Mouse (Mus musculus) lung, postnatal 4 days (tissue): ENCODE results near the gene Zdhhc14.

Experiments
- DNase-seq, 2 experiments: peaks; one replicate each; pipeline ENCODE4 v3.0.0; 2021

Gene Zdhhc14

GRCm38 (mm10) chr17:5491801-5492745 lies at the start of gene Zdhhc14:
Zdhhc14 (plus strand) TSS chr17:5492557.
- DNase-seq, result peak; percentile 91 to 95

DNA sequence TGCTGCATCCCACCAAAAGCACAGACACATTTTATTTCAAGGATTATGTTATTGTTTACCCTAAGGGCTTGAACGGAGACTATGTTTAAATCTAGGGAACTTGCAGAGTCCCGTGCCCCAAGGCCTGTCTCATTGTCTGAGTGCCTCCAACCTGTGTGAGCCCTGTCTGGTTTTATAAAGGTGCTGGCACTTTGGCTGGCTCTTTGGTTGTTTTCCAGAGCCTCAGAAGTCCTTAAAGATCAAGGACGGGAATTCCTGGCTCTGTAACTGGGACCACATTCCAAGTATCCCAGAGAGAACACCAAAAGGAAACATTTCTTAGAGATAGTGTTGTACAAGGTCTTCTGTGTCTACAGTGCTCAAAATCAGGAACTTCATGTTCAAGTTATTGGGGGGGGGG lies 49.1 kb upstream of the Zdhhc14 start:
- no peak for DNase-seq

GRCm38 (mm10) chr17:5443751-5444150 lies 48.6 kb upstream of the Zdhhc14 start:
- peak; percentile 61 to 65 for DNase-seq

DNA sequence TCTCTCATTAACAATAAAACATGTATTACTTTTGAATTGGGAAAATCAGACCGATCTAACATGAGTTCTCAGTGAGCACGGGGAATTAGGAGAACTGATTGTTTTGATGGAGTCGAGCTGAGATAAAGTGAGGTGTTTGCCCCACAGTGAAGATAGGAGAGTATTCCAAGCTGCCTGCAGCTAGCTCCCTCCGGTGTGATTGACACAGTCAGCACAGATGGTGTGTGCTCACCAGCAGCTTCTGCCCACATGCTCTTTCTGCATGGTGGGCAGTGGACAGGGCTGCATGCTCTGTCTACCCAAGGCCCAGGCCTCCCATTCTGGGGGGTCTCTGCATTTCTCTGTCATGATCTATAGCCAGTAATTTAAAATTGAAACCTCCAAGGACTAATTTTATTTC lies 38.7 kb upstream of the Zdhhc14 start:
- no peak for DNase-seq

DNA sequence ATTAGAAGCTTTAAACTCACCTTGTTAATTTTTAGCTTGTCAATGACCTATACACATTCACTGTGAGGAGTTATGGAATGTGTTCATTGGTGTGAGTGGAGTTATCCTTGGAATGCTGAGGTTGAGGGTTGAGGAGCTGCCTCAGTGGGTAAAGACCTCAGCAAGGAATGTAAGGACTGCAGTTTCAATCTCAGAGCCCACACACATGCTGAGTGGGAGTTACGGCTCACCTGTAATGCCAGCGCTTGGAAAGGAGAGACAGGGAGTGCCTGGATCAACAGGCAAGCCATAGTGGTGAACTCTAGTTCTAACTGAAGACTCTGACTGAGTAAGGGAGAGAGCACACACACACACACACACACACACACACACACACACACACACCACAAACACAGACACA lies 28.4 kb upstream of the Zdhhc14 start:
- peak in 1 of 2 experiments; percentile 27 for DNase-seq

GRCm38 (mm10) chr17:5466736-5467135 lies 25.6 kb upstream of the Zdhhc14 start:
- no peak for DNase-seq

GRCm38 (mm10) chr17:5467177-5467576 lies 25.2 kb upstream of the Zdhhc14 start:
- no peak for DNase-seq

DNA sequence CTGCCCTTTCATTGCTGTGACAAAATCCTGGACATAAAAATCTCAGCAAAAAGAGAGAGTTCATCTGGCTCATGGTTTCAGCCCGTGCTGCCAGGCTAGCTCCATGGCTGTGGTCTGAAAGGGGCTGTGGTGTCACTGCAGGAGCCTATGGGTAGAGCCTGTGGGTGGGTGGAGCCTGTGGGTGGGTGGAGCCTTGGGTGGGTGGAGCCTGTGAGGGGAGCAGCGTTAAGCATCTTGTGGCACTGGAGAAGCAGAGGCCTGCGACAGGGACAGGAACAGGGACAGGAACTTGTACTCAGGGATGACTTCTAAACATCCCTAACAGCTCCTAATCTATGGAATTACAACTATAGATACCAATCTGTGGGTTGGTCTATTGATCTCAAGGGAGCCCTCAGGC lies 20.1 kb upstream of the Zdhhc14 start:
- no peak for DNase-seq

- DNase-seq, result no peak
These were observed 16.2 kb upstream of the Zdhhc14 start for GRCm38 (mm10) chr17:5475960-5476725.

- DNase-seq, result no peak
These were observed 8.9 kb upstream of the Zdhhc14 start for GRCm38 (mm10) chr17:5483456-5483855.

DNA sequence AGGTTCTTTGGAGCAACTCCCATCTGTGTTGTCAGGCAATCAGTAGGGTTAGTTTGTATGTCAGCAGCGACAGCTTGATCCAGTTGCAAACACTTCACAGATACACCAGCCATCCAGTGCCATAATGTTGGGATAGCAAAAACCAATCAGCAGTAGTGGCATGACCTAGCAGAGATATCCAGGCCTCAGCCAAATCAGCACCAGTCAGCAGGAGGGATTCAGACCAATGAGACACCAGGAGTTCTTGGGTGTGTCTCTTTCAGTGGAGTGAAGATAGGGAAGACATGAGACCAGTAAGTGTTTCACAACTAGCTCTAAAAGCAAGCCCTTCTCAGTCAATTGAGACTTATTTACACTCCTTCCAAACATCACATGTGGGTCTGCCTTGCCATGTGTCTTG lies 7.7 kb upstream of the Zdhhc14 start:
- DNase-seq, result no peak

DNA sequence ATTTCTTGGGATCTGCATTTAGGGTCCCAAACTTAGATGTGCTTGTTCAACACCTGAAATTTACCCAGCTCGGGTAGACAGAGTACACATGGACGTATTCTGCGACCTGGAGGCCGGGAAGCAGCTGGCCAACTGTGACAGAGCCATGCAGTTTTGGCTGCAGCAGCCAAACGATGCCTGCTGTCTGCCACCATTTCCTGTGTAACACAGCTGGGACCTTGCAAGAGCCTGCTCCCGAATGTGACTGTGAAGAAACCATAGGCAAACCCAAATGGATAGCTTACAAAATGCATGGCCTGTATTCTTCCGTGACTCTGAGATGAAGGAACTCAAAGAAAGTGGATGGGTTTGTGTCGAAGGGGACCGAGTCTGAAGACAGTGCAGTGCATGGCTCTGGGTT lies 4.2 kb upstream of the Zdhhc14 start:
- peak in 1 of 2 experiments; percentile 29 for DNase-seq

- DNase-seq, result no peak
These were observed 2.0 kb upstream of the Zdhhc14 start for GRCm38 (mm10) chr17:5490351-5490750.

GRCm38 (mm10) chr17:5491031-5491800 lies 1.1 kb upstream of the Zdhhc14 start:
- DNase-seq, result peak; percentile 90 to 91

DNA sequence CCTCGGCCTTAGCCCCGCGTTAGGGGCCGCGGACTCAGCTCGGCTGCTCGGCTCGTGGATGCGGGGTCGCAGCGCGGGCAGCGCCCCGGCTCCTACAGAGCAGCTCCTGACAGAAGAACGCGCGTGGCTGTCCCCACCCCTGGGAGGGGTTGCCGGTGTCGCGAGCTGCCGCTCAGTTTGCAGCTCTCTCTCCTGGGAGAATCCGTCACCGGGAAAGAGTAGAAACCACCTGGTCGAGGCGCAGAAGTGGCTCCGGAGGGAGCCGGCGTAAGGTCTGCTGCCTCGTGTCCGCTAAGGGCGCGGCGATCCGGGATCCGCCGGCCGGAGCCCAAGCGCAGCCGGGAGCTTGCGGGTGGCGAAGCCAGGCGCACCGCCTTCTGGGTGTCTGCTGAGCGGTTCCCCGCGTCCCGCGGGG lies 396 bp downstream of the Zdhhc14 start:
- DNase-seq, result no peak

GRCm38 (mm10) chr17:5493161-5493771 lies 909 bp downstream of the Zdhhc14 start:
- DNase-seq, result peak in 1 of 2 experiments; percentile 45

DNA sequence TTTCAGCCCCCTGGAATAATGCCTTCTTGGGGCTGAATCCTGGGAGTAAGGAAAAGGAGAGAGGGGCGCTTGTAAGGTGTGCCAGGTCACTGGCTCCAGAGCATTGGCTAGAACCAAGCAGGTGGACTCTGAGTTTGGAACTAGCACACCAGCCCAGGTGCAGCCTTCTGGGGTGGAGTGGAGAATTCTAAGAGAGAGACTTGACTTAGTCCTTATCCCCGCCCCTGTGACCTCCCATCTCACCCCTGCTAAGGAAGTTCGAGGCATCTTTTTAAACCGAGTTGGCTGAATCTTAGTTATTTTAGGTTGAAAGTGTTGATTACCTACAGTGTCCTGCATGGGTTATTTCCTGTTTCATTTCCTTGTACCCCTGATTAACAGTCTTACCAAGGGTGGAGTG lies 1.5 kb downstream of the Zdhhc14 start:
- DNase-seq, result no peak

GRCm38 (mm10) chr17:5494832-5495231 lies 2.5 kb downstream of the Zdhhc14 start:
- DNase-seq, result no peak

- no peak for DNase-seq
These were observed 5.3 kb downstream of the Zdhhc14 start for GRCm38 (mm10) chr17:5497695-5498094.

DNA sequence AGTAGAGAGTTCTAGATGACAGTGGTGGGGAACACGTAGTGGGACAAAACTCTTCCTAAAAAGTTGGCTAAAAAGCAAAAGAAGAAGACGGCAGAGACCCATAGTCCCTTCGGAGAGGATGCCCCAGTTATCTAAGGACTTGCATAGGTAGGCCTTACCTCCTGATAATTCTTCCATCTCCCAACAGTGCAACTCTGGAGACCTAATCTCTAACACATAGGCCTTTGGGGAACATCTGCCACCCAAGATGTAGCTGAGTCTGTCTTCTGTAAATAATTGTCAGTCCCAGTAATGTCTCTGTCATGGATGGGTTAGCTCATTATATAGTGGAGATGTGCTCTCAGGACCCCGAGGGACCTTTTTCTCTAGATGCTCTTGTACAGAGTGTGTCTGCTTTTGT lies 6.6 kb downstream of the Zdhhc14 start:
- DNase-seq, result no peak

GRCm38 (mm10) chr17:5503981-5504760 lies 11.8 kb downstream of the Zdhhc14 start:
- no peak for DNase-seq

DNA sequence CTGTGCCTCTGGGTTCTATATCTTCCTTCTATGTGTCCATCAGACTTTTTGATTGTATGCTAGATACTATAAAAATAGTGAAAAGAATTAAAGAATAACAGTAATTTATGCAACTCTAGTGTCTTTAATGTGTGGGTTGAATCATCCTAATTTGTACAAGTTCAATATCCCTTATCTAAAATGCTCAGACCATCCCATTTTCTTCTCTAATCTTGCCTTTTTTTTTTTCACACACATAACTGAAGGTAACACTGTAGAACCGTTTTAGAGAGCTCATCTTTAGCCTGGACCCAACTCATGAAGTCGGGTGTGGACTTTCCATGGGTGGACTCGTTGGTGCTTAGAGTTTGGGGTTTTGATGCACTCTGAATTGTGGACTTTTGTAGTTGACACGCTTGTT lies 12.6 kb downstream of the Zdhhc14 start:
- no peak for DNase-seq
